Mouse (Mus musculus) kidney, postnatal 36 days (tissue): ENCODE measurements around the gene Frmd8.
A peak's percentile ranks its signal among the peaks of the same experiment; 100 is the strongest.
"Not testable (repeated sequence)": the region's sequence is repeated elsewhere in the genome, so short reads cannot be mapped to it uniquely, and the experiment has no call there.

ENCODE experiments used
- DNase-seq, 2 experiments: peaks; one replicate each; pipeline ENCODE4 v3.0.0; 2021 to 2022; ENCODE audit warnings: mixed read lengths in 2 of 2

Gene Frmd8

DNA sequence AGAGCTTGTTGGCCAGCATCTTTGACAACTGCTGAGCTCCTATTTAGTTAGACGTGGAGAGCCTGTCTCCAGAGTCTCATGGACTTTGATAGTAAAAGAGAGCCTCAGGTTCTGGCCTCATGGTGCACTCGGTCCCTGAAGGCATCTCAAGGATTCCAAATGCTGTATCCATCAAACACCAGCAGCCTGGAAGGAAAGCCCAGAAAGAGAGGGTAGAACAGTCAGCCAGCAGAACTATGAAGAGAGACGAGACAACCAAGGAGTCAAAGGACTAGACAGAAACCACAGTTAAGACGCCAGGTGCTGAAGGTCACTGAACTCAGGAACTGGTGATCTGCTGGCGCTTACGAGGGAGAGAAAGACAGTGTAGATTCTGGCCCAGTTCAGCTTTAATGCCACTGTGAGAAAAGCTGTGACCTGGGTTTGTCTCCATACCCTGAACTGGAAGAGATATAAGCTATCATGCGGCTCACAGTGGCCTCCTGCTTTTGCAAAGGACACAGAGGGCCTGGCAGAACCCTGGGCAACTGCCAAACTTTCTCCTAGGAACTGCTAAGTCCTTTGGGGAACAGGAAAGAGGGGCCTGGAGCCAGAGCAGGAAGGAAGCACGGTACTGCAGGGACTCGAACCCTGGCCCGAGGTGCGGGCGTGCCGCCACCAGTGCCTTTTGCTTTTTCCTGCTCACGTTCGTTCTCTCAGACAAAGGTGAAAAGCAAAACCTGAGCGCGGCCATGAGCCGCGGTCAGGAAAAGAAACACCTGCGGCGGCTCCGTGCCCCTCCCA lies 50.8 kb downstream of the Frmd8 start:
- peak; percentile 56 to 69 for DNase-seq

DNA sequence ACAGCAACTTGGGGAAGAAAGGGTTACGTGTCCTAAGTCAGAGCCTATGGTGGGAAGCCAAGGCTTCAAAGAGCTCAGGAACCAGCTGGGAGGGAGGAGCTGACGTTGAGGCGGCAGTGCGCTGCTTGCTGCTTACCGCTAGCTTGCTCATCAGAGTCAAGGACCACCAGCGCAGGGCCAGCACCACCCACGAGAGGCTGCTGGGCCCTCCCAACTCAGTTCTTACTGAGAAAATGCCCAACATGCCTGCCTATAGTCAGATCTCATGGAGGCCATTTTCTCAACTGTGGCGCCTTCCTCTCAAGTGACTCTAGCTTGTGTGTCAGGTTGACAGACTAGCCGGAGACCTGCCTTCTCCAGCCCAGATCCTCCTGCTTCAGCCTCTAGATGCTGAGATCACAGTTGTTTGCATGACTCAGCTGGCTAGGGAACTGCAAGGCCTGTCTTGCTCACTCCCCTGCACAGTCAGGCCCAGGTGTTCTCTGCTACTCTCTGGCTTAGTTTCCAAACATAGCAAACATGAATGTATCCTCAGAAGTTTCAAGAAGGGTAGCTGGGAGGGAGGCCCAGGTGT lies 51.7 kb downstream of the Frmd8 start:
- DNase-seq, result peak in 1 of 2 experiments; percentile 39

DNA sequence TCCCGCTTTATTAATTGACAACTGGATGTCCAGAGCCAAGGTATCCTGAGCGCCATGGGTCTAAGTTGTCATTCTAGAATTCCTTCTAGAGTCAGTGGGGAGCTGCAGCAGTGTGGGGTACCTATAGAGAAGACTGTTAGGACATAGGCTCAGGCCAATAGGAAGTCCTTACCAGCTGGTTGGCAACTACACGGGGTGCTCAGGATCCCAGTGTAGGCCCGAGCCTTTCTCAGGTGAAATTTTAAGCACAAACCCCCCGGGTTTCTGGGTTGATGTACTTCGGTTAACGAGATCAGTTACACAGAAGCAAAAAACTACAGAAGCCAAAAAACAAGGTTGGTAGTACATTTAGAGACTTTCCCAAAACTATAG lies 52.3 kb downstream of the Frmd8 start:
- DNase-seq, result no peak

DNA sequence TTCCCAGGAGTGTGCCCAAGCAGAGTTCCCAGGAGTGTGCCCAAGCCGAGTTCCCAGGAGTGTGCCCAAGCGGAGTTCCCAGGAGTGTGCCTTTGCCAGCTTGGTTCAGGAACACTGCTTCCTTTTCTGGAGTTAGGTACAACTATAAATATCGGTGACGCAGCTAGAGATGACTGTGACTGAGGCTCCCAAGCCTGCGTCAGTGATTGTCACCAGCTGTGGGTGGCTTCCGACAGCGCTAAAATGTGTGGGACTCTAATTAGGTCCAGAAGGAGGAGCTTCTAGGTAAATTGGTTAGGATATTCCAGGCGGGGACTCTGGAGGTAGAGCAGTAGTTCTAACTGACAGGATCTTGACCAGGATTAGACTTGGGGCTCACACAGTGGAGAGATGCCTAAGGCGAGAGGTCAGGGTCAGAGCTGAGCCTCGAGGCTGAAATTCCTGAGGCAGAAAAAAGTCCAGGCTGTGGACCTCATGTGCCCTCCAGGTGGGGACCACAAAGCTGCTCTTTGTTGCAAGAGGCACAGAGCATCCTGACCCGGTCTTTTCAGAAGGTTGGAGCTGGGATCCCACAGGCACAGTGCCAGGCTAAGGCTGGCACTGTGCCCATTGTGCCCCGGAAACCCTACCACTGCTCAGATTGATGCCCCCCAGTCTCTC lies 52.8 kb downstream of the Frmd8 start:
- peak in 1 of 2 experiments; percentile 53 for DNase-seq

DNA sequence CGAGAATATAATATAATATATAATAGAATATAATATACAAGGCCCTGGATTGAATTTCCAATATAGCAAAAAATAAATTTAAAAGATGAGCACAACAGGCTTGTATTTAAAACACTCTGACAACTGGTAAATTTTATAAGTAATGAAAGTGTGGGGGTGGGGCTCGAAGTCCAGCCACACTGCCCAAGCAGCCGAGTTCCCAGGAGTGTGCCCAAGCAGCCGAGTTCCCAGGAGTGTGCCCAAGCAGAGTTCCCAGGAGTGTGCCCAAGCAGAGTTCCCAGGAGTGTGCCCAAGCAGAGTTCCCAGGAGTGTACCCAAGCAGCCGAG lies 53.3 kb downstream of the Frmd8 start:
- DNase-seq, result peak in 1 of 2 experiments; percentile 58

DNA sequence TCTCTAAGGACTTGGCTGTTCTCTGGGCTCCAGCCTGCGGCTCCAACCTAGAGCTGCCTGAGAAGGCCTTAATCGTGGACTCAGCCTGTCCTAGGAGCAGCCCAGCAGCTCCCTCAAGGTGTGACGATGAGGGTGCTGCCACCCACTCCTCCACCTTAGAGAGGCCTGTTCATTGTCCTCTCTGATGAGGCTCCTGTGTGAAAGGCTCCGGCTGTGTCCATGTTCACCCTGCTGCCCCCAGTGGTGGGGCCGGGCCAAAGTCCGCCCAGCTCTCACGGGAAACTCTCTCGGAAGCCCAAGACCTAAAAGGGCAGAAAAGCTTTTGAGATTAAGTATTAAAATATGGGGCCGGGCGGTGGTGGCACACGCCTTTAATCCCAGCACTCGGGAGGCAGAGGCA lies 55.5 kb downstream of the Frmd8 start:
- peak; percentile 90 for DNase-seq

DNA sequence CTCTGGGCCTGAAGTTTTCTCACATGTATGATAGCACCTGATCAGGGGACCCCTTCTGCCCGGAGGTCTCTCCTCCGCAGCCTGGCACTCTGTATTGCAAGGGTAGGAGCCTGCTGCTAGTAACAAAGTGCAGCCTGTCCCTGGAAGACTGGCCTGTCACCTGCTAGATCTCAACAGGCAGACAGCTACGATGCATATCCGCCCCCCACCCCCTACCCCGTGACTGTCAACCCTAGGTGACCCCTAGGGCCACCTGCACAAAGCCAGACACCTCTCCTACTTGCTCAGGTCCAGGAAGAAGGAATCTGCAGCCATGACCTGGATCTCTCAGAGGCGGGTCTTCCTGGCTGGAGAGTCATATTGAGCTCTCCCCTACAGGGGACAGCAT lies 56.5 kb downstream of the Frmd8 start:
- no peak for DNase-seq

DNA sequence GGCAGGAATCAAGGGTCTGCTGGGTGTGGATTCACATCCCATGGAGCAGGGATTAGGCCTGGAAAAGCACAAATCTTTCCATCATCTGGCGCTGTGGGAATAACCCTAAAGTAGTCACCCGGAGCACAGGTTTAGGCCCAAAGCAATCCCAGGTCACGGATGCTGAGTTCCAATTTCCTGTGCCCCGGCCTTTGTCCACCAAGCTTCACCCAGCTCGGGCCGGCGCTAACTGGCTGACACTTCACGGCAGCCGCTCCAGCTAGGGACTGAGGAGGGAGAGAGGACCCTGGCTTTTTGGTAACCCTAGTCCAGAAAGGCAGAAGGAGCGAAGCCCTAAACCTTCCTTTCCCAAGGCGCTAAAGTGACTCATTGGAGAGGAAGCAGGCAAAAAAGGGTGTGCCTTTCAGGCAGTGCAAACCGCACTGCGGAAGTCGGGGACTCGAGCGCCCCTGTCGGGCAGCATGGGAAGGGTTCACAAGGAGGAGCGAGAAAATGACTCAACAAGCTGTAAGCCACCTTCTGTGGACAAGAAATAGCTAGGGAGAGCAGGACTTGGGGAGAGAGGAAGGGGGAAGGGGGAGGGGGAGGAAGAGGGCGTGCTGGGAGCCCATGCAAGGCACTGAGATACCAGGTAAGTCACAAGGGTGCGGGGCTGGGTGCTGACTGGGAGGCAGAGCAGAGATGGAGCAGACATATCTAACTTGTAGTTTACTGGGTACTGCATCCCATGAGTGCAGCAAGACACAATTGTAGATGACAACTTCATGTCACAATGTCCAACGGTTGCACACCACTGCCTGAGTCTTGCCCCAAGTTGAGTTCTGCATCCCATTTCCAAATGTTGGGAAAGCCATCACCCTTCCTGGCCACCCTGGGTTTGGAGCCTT lies 57.1 kb downstream of the Frmd8 start:
- DNase-seq, result peak; percentile 90 to 91

DNA sequence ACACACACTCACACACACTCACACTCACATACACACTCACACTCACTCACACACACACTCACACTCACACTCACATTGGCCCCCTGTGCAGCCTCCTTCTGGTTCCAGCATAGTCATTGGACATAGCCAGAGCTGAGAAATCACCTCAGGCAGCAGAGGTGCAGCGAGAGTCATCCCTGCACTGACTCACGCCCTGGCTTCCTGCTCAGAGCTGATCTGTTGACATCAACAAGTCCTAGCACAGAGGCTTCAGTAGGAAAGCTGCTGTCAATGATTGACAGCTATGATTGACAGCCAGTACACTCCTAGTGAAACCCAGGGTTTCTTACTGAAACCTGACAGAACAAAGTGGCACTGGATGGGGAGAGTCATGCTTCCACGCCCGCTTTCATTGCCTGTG lies 59.1 kb downstream of the Frmd8 start:
- DNase-seq, result peak; percentile 78 to 91

DNA sequence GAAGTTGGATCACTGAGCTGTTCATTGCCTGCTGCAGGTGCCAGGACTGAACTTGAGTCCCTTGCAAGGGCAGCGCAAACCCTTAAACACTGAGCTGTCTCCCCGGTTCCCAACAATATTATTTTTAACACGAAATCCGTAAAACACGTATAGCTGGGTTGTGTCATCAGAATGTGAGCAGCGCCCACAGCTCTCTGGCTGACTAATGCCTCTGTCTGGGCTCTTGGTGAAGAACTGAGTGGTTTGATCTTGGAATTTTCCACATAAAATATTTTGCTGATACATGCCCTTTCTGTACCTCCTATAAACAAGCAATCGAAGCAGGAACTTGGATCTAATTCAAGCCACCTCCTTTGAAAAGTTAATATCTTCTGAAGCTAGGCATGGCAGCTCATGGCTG lies 60.1 kb downstream of the Frmd8 start:
- peak in 1 of 2 experiments; percentile 68 for DNase-seq

DNA sequence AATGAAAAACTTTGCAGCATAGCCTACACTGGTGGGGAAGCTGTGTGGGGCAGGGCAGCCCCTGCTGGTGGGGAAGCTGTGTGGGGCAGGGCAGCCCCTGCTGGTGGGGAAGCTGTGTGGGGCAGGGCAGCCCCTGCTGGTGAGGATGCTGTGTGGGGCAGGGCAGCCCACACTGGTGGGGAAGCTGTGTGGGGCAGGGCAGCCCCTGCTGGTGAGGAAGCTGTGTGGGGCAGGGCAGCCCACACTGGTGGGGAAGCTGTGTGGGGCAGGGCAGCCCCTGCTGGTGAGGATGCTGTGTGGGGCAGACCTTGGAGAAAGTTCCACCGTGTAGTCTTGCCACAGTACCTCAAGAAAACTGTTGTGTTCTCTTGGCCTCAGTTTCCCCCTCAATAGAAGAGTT lies 61.0 kb downstream of the Frmd8 start:
- not testable (repeated sequence) for DNase-seq

DNA sequence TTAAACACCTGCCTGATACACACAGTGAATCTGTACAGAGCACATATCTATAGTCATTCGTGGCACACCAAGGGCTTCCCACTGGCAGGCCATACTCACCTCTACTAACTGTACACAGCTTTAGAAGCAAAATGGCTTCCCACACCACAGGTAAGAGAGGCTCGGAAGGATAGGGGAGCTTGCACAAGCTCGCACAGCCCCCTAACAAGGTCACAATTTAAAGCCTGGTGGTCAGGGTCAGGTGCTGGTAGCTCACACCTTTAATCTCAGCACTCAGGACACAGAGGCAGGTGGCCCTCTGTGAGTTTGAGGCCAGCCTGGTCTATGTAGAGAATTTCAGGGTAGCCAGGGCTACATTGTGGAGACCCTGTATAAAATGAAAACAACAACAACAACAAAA lies 61.5 kb downstream of the Frmd8 start:
- DNase-seq, result no peak

DNA sequence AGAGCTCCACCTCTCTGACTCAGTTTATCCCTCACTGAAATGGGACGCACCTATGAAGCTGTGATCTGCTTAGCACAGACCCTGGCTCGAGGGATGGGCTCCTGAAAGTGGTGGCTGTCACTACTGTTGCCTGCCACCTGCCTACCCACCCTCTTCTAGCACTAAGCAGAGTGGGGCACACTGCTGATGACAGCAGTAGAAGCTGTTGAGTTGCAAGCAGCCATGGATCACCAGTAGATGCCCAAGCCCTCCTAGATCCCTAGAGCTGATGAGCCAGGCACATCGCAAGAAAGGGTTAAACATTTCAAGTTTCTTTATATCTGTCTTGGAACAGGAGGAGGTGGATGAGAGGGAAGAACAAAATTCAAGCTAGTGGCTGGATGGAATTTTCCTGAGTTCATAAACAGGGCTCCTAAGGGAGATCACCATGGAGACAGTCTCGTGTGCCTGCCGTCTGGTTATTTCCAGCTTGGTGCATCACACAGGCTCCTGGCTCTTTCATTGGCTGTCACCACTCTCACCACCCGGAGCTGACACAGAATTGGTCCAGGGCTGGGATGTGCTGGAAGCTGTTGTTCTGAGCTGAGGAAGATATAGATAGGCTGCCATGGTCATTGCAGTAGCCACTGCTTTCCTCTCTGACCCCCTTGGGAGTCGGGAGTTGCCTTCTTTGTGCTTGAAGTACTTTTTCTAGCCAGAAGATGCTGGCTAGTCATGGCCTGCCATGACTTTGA lies 63.1 kb downstream of the Frmd8 start:
- peak; percentile 73 to 93 for DNase-seq

DNA sequence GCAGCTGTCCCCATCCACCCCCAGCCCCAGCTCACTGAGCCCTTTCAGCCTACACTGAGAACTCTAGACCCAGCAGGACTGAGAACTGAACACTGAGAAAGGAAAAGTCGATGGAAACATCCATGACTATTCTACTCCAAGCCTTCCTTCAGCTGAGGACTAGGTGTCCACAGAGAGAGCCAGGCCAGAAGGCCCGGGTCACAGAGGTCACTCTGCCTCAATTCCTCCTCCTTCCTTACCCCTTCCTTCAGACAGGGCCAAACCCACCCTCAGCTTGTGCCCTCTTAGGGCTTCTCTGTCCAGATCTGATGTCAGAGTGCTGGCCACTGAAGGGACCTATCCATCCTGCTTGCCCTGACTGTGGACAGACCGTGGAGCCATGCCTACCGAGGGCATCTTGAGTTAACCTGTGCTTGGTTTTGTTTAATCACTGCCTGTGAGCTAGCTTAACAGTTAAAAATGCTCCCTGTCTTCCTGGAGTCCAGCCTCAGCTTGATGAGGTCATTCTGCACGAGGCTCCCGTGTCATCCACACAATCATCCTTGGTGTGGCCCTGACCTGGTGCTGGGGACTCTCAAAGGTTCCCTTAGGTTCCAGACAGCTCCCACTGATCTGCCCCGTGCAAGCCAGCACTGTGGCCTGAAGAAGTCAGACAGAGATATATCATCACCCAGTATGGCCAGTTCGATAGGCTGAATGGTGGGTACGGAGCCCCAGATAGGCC lies 64.1 kb downstream of the Frmd8 start:
- DNase-seq, result peak in 1 of 2 experiments; percentile 23

DNA sequence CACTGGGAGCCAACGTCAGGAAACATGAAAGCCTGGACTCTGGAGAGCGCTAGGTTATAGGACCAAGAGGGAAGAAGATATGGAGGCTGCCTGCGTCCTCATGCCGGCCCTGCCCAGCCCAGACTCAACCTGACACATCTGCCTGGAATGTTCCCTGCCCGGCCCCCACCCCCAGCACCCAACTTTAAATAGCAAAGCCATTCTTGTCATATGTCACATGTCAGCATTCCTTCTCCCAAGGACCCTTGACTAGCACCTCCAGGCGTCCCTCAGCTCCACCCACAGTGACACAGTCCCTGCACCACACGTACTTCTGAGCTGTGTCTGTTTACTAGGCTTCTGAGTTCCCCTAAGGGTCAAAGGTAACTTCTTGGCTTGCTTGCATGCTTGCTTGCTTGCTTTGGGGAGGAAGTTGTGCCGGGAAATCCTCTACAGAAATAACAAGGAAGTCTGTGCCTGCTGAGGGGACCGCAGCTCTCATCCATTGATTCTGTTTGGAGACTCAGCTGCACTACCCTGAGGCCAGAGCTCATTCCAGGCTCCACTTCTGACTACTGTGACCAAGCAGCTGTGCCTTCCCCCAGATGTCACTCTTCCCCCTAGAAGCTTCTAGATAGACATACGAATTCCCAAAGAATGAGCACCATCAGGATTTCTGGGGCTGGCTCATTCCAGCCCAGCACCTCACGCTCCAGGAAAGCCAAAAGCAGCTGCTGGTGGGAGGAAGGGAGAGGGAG lies 64.8 kb downstream of the Frmd8 start:
- peak; percentile 73 to 87 for DNase-seq

DNA sequence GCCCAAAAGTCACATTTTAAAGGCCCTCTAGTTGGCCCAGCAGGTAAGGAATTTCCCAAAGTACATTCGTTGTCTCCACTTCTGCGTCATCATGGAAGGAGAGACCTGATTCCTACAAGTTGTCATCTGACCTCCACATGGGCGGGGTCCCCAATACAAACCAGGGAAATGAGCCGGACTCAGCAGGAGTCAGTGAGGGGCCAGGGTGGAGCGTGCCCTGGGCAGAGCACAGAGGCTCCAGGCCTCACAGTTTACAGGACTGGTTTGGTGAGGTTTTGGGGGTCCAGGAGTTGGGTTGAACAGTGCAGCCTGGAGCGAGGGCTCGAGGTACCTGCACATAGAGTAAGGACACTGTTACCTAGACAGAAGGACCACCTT lies 65.4 kb downstream of the Frmd8 start:
- peak in 1 of 2 experiments; percentile 33 for DNase-seq

DNA sequence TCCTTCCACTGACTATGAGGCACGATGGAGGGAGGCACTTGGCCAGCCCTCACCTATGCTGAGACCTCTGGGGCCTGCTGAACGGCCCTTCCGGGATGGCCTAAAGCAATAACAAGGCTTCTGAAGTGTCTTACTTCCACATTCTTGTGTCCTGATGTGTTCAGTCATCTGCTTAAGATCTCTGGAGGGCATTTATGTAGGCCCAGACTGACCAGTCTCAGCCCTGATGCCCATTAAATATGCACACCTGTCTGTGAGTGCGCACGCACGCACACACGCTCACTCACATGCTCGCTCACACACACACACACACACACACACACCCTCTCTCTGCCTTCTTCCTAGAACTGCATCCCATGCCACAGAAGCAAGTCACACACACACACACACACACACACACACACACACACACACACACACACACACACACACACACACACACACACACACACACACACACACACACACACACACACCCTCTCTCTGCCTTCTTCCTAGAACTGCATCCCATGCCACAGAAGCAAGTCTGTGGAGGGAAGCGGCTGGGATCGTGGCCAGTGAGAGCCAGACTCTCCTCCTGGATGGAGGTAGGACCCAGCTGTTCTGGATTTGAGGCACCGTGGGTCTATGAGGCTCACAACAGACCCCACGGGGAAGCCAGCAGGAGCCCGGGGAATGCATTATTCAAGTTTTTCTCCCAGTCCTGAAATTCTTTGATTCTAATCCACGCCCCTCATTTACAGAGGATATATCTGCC lies 65.9 kb downstream of the Frmd8 start:
- peak in 1 of 2 experiments; percentile 15 for DNase-seq

DNA sequence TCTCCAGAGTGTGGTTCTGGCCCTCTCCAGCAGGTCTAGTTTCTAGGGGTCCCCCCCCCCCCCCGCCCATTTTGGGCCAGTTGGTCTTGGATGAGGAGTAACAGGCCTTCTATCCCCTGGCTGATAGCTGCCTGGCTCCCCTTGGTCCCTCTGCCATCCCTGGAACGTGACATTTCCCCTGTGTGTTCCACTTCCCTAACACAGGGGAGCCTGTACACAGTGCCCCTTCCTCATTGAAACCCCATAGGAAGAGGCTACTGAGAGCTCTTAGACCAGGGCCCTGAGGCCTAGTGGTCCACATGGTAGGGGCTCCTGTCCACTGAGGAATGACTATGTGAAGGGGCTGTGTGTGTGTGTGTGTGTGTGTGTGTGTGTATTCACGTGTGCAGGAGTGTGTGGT lies 67.3 kb downstream of the Frmd8 start:
- no peak for DNase-seq

DNA sequence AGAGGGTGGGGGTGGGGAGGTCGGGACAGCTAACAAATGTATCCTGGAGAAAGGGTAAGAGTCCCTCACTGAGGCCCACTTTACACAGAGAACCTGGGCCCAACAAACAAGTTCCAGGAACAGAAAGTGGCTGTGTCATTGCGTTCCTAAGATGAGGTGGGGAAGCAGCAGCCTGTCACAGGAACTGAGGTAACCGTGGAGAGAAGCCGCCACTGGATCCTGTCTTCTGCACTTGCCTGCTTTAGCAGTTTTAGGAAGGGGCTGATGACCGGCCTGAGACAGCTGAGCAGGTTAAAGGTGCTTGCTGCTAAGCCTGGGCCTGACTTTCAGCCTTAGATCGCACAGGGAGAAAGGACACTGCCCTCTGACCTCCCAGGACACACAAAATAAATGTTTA lies 68.3 kb downstream of the Frmd8 start:
- peak; percentile 57 to 60 for DNase-seq
